Mouse (Mus musculus) adrenal gland, postnatal 14 days (tissue): ENCODE results near the gene Kazn. TPM values are rescaled to one million over a fixed set of nuclear protein-coding genes. Genes with fewer than 3 reads are reported as not detected.

ENCODE experiments used
- DNase-seq: peaks from one replicate; pipeline ENCODE4 v3.0.0; 2021; ENCODE audit warnings: mixed read lengths
- total RNA-seq: library from RNA; stranded (reverse); gene quantifications from 2 replicates; pipeline ENCODE4 v1.2.3, GENCODE M21; 2021

The Kazn gene
- total RNA-seq, 1 experiment from 2014 or later = 18.2 TPM

DNA sequence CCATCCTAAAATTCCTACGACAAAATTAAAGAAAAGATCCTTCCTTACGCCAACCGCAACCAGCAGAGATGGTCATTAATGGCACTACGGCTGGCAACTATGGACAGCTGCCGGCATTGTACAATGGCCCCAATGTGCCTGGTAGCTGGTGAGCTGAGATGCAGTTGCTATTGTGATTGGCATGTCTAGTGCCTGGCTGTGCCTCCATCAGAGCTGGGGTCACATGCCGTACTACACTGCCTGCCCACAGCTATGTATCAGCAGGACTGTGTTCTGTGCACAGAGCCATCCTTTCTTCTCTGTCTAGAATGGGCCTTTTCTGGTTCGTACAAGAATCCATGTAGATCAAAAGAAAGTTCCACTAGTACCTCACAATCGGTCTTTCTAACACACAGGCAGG is 49.2 kb downstream of the Kazn start:
- DNase-seq = no peak

DNA sequence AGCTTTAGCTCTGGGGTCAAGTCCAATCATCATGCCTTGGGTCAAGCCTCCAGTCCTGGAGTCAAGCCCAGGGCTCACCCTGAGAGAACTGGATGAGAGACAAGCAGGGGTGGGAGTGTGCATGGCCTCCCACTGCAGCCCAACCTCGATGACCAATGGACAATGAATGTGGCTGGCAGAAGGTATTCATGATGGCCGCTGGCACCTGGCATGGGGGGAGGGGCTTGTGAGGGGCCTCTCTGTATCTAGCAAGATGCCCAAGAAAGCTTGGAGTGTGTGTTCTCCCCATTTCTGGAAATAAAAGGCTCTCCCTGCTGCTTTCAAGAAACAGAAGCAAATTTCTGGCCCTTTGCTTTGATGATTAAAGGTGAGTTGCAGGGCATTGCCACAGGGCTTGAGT is 50.7 kb downstream of the Kazn start:
- DNase-seq = no peak

DNA sequence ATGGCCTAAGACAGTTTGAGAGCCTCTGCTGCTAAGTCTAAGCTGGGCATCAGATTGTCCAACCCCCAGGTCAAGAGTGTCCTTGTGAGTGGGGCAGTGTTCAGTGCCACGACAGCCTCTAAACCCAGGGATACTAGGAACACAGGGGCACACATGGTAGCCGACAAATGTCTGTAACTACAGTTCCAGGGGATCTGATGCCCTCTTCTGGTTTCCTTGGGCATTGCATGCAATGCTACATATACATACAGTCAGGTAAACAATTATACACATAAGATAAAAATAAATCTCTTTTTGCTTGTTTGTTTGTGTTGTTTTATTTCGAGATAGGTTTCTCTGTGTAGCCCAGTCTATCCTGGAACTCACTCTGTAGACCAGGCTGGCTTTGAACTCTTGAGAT is 53.0 kb downstream of the Kazn start:
- DNase-seq = no peak

DNA sequence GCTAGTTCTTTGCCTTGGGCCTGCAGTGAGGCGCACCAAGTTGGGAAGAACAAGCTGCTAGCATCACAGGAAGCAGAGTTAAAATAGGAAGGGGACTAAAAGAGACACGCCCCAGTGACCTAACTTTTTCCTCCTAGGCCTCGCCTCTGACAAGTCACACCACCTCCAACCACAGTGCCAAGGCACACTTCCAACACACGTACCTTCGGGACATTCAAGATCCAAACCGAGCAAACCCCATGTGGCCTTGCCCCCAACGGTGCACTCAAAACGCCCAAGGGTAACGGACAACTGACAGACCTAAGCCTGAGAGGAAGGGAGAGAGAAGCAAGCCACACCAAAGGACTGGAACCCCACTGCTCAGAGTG is 53.7 kb downstream of the Kazn start:
- DNase-seq = no peak

DNA sequence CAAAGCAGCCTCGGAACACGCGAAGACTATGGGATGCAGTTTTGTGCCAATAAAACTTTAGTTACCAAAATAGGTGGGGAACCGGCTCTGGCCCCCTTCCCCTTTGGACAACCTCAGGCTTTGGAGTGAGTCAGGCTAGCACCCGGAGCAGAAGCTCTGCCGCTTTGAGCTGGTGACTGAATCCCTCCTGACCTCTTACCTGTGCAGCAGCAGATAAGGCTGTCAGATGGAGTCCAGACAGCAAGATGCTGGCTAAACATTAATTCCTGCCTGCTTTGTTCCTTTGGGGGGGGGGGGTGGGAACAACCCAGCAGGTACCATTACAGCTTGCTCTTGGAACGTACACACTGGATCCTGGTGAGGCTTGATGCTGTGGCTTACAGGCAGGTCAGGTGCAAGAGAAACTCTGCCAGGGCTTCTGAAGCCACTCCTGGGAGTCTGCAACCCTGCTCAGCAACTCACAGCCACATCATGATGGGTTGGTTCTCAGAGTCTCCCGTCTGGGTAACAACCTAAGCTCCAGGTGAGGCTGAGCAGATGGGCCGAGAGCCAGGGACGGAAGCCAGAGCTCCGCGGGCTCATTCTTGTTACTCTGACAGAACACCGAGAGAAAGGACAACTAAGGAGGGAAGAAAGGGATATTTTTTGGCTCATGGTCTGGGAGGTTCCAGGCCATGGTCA is 54.2 kb downstream of the Kazn start:
- no peak for DNase-seq

DNA sequence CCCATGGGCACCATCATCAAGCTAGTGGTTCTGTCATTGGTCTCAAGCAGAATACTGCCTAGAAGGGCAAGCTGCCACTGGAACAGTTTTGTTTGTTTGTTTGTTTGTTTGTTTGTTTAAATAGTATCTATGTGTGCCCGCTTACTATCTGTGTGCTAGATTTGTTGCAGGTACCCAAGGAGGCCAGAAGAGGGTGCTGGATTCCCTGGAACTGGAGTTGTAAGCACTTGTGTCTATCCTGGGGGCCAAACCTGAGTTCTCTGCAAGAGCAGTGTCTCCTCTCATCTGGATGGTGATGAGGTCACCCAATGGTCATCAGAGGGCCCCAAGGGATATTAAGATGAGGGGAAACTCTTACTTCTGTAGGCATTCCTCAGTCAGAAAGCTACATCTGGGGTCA is 55.6 kb downstream of the Kazn start:
- no peak for DNase-seq

DNA sequence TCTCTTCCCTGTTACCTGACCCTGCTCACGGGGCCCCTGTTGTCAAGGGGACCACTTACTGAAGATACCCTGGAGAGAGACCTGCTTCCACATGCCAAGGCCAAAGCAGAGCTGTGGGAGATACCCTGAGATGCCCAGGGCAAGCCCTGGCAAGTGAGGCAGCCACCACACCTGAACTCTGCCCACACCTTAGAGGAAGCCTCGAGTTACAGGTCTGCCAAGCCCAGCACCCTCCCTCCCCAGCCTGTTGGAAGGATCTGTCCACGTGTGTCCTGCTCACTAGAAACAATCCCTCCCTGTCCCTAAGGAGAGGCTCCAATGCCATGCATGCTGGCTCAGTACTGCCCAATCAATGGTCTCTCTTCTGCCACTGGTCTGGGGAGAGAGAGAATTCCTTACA is 56.2 kb downstream of the Kazn start:
- DNase-seq = no peak

DNA sequence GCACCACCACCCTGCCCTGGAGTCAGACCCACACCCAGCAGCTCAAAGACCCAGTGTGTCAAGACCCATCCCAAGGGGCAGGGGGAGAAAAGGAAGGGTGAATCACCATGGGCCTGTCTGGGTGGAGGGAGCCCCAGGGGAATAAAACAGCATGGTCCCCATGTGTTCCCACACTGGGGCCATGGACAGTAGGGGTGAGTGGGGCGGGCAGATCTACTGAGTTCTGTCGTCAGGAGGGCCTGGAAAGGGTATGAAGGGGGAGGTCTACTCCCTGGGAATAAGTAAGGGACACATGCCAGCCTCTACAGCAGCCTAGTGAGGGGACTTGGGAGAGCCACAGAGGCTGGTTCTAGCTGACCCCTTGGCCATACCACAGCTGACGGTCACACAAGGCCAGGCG is 57.6 kb downstream of the Kazn start:
- no peak for DNase-seq

DNA sequence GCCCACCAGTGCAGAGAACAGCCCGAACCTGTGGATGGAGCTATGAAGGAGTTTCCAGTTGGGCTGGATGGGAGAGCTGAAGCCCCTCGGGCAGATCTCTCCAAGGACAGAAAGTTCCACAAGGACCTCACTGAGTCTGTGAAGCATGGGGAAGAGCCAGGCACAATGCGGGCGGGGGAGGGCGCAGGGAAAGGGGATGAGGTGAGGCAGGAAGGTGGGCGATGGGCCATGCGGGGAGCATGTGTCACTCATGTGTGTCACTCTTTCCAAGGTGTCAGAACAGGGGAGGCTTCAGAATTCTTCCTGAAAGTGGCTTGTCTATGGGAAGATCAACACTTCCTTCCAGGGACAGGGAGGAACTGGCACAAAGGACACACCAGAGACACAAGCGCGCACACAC is 58.3 kb downstream of the Kazn start:
- no peak for DNase-seq

DNA sequence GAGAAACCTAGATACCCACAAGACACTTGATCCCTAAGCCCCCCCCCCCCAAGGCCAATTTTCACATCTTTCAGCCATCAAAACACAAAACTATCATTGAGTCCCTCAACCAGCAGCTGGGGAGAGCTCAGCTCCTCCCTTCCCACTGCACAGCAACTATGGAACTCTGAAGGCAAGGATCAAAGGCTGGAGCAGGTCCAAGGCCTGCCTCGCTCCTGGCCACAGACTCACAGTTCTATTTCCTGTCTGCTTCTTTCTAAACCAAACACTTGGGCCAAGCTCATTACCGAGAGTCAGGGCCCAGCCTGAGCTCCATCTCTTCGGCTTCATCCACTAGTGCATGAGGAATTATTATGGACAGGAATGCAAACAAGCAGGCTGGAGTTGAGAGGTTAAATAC is 58.9 kb downstream of the Kazn start:
- peak; percentile 88 for DNase-seq

DNA sequence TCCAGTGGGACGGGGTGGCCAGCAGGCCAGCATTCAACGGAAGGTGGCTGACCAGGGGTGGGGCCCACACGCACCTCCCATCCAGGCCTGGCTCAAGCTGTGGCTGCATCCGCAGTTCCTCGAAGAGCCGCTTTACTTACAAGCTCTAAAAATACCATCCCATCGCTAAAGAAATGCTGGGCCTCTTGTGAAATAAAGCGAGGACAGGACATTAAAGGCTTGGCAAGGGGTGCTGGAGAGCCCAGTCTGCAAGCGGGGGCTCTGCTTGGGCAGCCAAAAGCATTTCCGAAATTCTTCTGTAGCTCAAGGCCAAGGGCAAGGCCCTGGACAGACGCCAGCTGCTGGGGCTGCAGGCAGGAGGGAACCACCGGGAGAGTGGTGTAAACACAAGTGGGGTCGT is 59.7 kb downstream of the Kazn start:
- DNase-seq = peak; percentile 96

DNA sequence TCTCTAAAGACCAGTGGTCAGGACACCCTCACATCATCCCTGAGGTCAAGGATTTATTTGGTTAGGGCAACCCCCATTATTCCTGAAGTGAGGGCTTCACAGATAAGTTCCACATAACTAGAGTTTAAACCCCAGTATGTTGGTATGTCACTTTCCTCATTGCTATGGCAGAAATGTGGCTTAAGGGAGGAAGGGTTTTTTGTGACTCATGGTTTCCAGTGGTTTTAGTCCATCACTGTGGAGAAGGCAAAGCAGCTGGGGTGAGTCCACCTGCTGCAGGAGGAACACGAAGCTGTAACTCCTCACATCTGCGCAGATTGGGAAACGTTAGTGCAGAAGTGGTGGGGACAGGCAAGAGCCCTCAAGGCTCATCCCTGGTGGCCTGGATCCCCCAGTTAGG is 62.5 kb downstream of the Kazn start:
- no peak for DNase-seq

DNA sequence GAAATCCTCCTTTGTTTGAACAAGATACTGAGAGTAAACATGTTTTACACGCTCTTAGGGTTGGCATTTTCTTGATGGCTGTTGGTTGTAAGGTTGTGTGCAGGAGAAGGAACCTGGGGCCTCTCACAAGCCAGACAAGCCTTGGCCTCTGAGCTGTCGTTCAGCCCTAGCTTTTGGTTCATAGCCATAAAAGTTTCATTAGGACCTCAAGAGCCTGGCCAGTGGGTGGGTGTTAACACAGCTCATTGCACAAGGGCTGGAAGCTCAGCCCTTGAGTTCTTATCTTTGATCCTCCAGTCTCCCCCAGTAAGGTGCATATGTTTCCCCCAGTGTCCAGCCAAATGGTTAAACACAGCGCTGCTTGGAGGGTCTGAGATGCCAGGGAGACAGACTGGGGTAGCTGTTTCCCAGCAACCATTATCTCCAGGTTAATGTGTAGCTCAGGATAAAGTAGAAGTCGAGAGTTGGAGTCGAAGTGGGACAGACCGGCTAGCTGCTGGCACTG is 65.2 kb downstream of the Kazn start:
- DNase-seq = no peak

DNA sequence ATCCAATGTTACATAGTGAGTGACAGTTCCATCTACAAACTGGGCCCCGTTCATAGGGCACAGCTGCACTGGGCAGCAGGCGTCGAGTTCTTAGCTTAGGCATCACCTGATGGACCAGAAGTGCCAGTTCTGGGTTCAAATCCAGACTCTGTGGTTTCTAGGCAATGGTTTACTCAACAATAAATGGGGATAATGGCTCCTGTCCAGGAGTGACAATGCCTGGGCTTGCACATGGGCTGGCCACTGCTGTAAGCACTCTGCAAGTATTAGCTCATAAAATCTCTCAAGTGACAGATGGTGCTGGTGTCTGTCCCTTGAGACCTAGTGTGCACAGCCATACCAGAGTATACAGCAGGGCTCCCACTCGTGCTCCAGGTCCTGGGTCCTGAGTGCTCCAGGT is 66.3 kb downstream of the Kazn start:
- DNase-seq = no peak

DNA sequence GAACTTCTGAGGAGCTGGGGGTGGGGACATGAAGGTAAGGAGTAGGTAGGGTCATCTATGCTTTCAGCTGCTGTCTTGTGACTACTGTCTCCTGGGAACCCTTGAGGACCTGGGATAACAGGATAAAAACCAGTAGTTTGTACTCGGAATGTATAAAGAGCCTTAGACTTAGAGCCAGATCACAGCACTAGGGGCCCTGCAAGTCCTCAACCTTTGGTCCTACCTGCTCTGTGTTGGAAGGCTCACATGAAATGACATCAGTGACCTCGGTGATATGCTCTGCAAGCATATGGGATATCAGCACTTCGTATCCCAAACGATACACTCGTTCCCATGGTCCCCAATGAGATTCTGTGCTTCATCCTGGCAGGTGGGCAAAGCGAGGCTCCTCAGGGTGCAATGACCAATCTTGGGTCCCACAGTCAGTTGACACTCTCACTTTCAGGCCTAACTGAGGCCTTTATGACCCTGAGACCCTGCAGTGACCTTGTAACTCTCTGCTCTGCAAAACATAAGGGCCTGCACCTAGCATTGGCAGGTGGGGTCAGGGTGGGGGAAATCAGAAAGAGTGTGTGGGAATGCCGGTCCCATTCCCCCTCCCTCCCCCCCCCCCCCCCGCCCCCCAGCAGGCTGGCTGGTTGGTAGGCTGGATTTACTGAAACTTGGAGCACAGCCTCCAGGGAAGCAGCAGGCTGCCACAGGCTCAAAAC is 67.3 kb downstream of the Kazn start:
- DNase-seq = no peak

DNA sequence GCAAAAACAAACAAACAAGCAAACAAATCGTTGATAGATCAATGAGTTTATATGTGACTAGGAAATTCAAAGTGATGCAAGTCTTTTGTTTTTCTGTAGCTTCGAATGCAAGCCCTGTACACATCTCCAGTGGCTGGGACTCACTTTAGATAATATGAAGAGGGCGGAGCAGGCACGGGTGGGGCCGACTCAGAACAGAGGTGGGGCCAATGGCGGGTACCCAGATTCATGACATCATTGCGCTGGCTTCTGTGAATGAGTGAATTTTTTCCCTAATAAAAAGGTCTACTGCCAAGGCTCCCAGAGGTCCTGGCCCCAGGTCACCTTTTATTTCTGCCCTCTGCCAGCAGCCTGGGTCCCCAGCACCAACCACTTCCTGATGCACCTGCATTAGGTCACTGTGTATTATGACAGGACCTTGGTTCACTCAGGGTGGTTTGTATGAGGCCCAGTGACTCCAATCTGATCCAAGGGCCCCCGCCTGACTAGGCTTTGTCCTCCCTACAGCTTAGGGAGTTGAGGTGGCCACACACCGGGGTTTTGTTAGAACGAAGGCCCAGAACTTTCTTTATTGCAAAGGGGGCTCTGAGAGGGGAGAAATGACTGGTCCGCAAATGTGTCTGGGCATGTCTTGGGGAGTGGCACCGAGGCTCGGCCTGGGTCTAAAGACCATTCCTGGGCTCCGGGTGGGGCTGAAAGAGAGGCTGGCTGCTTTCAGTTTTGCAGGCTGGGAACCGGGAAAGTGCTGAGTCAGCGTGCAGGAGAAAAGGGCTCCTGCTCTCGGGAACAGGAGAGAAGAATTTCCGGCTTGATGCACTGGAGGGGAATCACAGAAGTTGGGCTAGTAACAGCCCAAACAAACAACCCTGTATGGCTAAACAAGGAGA is 68.1 kb downstream of the Kazn start:
- DNase-seq = peak; percentile 47

DNA sequence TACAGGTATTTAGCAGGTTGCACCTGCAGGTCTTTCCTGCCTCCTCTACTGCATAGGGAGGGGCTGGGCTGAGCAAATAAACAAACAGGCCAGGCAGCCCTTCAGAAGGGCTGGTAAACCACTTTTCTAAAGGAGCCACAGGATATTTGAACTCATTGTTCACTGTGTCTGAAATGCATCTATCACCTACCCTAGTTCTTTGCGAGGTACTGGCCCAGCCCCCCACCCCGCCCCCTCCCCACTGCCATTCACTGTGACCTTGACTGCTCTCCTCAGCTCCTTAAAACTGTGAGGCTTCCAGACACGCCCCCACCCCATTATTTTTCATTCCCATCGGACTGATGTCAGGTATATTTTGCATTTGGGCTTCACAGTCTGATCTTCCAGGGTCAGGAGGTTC is 69.6 kb downstream of the Kazn start:
- DNase-seq = no peak

DNA sequence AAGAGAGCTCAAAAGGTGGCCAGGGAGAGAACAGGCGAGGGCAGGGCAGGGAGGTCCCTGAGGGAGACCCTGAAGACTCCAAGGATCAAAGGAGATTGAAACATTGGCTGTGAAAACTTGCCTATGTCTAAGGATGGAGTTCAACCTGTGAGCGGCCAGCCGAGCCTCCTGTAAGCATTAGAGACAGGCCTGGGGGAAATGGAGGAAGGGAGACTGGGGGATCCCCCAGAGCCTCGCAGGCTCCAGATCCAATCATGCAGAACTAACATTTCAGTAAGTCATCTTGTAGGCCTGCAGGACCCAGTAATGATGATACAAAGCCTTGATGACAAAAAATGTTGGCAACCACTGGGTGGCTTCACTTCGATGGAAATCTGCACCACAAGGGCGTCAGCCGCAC is 70.8 kb downstream of the Kazn start:
- no peak for DNase-seq

DNA sequence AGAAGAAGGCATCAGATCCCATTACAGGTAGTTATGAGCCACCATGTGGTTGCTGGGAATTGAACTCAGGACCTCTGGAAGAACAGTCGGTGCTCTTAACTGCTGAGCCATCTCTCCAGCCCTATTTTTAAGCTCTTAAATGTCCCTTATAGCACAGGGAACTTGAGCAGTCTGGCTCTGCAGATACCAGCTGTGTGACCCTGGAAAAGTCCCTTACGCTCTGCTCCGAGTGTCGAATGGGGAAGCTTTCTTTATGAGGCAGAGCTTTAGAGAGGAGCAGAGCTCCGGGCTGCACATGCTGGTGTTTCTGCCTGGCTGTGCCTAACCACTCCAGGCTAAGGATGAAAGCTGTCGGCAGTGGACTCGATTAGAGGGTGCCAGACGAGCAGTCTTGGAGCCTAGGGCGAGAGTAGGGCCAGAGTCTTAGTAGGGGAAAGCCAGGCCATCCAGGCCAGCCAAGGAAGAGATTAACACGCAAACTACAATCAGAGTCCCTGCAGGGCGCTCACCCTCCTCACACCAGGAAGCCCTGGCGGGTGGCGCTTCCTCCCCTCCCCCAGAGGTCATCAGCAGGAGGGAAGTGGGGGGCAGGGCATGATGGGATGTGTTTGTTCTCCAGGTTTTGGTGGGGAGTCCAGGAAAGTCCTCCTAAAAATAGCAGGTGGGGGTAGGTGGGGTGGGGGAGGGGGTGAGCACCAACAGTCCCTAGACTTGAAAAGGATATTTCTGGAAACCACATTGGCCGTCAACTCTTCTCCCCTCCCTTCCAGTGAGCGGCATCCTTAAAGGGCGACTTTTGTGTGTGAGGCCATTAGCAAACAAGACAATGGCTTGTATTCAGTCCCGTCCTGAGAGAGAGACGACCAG is 73.1 kb downstream of the Kazn start:
- peak; percentile 81 for DNase-seq

DNA sequence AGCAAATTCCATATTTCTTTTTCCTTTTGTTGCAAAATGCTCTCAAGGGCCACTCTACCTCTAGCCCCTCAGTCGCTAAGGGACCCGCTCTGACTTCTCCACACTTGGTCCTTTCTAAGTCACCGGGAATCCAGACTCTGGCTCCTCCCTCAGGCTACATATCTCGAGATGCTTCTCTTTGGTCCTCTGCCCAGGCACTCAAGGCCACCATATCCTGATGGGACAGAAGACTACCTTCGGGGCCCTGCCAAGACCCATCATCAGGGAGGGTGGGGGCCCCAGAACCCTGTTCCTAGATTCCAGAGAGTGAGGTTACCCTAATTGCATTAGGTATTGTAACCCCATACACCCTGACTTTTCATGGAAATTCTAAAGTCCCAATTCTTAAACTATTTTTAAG is 73.8 kb downstream of the Kazn start:
- peak; percentile 63 for DNase-seq

DNA sequence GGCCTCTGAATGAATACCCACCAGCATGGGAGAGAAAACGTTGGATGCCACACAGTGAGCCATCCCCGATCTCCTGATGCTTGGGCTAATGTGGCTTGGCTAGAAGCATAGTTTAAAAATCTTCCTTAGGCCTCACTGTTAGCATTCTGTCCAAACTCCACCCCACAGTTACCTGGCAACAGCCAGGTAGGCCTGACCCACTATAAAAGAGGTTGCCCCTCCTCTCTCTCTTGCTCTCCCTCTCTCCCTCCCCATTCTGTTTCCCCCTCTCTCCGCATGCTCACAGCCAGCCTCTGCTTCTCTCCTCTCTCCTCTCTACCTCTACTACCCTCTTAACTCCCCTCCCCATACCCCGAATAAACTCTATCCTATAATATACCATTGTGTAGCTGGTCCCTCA is 74.8 kb downstream of the Kazn start:
- no peak for DNase-seq

DNA sequence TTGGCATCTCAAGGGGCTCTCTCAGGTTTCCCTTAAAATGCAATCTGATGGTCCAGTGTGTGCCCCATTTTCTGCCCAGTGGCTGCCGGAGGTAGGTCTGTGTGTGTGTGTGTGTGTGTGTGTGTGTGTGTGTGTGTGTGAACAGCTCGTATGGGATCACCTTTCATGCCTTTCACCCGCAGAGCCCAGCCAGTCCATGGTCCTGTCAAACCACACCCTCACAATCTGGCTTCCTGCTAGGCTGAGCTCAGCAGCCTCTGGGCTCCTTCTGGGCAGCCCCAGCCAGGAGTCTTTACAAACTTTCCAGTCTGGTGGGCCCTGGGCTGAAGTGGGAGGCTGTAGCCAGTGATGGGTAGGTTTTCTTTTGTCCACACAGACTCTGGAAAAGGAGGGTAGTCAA is 75.3 kb downstream of the Kazn start:
- DNase-seq = no peak
